Mouse (Mus musculus): ENCODE results near the gene Braf.

GRCm38 (mm10) chr6:39724071-39724470 is 1.2 kb downstream of the Braf start:
- TF ChIP-seq CTCF (IDR thresholded peaks at IDR 0.05; ENCODE audit: low read depth, low read length) (no peak), POLR2AphosphoS5 (IDR thresholded peaks at IDR 0.05; ENCODE audit: insufficient replicate concordance, low read depth, low read length) (no peak), GATA1 (IDR thresholded peaks at IDR 0.05; ENCODE audit: borderline replicate concordance, low read length) (no peak), TAL1 (conservative IDR thresholded peaks at IDR 0.05; ENCODE audit: low read depth, low read length) (no peak)

Data from G1E (cell line).